Mouse (Mus musculus) gastrocnemius, adult 8-10 months (tissue): ENCODE data around the gene Fam69a. TPM values are rescaled to one million over a fixed set of nuclear protein-coding genes. Genes with fewer than 3 reads are reported as not detected.
"Not testable (repeated sequence)": the region's sequence is repeated elsewhere in the genome, so short reads cannot be mapped to it uniquely, and the experiment has no call there.

ENCODE experiments used
- DNase-seq, 2 experiments: peaks; one replicate each; pipeline ENCODE4 v3.0.0; 2022; ENCODE audit warnings: low spot score in 2 of 2
- total RNA-seq, 4 experiments: library from RNA; stranded (reverse); gene quantifications; 2 replicates each; pipeline ENCODE4 v1.2.4; 2022

The Fam69a gene
- total RNA-seq, 4 experiments from 2014 or later, result 29.3 to 38.2 (median 31.6) TPM

DNA sequence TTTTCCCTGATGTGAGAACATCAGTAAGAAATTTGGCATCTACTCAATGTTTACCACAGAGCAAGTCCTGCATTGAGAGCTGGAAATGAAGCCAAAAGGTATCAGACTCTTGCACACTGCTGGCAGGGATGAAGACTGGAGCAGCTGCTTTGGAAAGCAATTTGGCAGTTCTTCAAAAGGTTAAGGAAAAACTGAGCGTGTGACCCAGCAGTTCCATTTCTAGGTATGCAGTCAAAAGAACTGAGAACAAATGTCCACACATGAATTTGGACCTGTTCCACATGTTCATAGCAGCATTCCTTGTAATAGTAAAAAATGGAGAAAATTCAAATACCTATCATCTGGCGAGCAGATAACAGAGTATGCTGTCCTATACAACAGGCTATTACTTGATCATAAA, 39.3 kb downstream of the Fam69a start:
- DNase-seq, result peak; percentile 36 to 41

GRCm38 (mm10) chr5:107946475-107946874, 40.4 kb downstream of the Fam69a start:
- no peak for DNase-seq

DNA sequence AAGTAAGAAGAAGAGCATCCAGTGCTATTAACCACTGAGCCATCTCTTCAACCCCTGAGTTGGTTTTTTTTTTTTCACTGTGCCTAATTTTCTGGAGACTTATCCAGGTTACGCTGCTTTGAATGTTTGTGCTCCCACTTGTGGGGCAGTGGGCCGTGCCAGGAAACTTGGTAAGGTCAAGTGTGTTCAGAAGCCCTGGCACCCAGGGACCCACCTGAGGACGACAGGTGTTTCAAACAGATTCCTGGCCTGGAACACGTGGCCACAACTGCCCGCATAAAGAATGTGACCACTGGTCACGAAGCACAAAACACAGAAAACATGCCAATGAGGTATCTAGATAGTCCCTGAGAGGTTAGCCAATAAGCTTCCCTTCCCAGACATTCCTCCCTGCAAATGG, 43.4 kb downstream of the Fam69a start:
- DNase-seq, result no peak

DNA sequence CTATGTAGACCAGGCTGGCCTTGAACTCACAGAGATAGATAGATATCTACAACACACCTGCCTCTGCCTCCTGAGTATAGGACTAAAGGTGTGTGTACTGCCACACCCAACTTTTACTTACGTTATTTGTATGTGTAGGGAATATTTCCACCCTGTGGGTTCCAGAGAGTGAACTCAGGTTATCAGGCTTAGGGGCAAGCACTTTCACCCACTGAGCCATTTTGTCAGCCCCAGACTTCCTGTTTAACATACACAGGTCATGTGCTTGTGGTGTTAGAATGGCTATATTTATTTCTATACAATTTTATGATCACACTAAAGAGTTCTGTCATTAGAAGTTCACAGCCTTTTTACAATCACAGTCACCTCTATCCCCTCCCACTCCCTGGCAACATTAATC, 43.9 kb downstream of the Fam69a start:
- DNase-seq, result no peak

DNA sequence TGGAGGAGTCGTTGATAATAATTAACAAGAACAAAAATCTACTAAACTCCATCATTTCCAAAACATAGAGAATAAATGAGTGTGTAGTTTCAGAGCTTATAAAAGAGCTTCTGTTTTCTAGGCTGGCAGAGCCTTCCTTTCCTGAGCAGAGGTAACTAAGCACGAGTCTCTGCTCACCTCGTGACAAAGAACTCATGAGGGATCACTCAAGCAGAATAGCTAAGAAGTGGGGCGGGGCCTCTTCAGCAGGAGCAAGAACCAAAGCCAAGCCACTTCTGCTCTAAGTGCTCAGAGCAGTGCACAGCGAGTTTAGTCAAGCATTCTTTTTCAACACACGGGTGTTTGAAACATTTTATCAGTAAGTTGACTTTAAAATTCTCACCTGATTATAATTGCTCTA, 45.7 kb downstream of the Fam69a start:
- no peak for DNase-seq

- no peak for DNase-seq
Measured at GRCm38 (mm10) chr5:107939701-107940100, 47.2 kb downstream of the Fam69a start.

GRCm38 (mm10) chr5:107938886-107939285, 48.0 kb downstream of the Fam69a start:
- DNase-seq, result no peak

DNA sequence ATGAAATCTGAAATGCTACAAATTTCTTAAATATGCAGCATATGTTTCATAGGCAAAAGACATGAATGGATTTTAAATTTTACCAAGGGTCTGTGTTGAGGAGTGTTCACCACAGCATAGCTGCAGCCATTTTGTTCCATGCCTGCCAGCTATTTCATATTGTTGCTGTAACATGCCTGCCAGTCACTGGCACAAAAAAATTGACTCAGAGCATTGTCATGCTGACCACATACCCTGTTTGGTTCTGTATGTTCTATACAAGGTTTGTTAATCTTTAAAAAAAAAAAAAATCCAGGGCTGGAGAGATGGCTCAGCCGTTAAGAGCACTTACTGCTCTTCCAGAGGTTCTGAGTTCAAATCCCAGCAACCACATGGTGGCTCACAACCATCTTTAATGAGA, 48.4 kb downstream of the Fam69a start:
- not testable (repeated sequence) for DNase-seq

- no peak for DNase-seq
Measured at GRCm38 (mm10) chr5:107936625-107937389, 50.1 kb downstream of the Fam69a start.

DNA sequence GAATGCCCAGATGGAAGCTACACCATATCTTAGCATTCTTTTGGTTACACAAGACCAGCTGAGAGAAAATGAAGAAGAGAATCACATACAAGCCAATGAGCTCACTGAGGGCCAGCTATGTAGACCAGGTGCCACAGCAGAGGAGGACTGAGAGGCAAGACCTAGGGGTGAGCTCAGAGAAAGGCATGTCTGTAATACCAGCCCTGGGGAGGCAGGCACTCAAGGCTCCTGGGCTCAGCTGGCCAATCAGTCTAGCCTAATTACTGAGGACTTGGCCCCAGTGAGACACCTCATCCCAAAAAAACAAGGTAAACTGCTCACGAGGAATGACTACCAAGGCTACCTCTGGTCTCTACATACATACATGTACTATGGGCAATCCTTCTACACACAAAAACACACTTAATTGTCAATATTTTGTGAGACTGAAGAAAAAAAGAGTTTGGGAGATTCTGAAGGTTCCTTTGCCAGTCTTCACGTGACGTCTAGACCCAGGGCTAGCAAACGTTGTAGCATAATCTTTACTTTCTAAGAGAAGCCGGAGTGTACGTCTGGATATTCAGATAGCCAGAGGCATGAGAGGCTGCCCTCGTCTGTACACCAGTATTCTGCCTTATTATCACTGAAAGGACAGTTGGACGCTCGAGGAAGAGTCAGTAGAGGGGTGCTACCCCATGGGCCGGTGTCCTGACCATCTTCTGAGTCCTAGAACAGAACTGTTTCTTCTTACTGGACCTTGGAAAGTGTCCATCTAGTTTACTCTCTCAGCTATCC, 51.9 kb downstream of the Fam69a start:
- no peak for DNase-seq

GRCm38 (mm10) chr5:107933202-107933974, 53.5 kb downstream of the Fam69a start:
- DNase-seq, result no peak

DNA sequence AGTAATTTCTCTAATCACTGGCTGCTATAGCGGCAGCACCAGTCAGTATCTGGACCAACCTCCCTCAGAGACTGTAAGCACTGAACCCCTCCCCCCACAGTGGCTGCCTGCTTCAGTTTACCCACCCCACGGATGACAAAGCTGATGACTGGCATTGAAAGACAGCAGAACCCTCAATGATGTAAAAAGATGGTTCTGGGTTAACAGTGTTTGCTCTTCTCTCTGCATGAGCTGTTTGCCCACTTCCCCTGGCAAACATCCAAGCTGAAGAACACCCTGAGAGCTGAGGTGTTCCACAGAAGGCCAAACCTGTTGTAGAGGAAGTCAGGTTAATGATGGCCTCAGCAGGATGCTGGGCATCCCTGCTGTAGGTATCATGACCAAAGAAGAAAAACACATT, 54.3 kb downstream of the Fam69a start:
- DNase-seq, result no peak

DNA sequence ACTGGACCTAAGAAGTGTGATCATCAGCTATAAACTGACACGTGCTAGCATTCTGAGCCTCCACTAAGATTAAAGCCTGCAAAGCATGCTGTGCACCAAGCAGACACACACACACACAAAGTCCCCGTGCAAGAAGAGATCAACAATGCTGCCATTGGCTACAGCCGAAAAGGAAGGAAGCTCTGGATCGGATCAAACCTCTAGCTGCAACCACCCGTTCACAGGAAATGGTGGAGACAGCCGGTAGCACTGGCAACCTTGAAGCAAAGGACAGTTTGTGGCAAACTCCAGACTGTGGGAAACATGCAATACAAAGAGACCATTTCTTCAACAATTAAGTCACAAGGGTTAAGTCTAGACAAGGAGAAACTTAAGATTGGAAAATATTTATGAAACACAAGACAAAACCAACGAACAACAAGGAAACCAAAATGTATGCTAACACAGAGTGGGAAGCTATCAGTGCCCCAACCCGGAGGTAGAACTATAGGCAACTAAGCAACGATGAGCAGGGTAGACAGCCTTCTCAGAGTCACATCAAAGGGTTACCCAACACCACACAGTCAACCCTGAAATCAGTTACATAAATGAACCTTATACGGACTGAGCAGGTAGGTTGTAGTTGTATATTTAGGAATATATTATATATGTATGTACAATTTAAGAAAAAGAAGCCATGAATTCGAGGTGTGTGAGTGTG, 60.2 kb downstream of the Fam69a start:
- no peak for DNase-seq

GRCm38 (mm10) chr5:107924564-107924963, 62.3 kb downstream of the Fam69a start:
- no peak for DNase-seq

GRCm38 (mm10) chr5:107922836-107923235, 64.0 kb downstream of the Fam69a start:
- DNase-seq, result no peak

DNA sequence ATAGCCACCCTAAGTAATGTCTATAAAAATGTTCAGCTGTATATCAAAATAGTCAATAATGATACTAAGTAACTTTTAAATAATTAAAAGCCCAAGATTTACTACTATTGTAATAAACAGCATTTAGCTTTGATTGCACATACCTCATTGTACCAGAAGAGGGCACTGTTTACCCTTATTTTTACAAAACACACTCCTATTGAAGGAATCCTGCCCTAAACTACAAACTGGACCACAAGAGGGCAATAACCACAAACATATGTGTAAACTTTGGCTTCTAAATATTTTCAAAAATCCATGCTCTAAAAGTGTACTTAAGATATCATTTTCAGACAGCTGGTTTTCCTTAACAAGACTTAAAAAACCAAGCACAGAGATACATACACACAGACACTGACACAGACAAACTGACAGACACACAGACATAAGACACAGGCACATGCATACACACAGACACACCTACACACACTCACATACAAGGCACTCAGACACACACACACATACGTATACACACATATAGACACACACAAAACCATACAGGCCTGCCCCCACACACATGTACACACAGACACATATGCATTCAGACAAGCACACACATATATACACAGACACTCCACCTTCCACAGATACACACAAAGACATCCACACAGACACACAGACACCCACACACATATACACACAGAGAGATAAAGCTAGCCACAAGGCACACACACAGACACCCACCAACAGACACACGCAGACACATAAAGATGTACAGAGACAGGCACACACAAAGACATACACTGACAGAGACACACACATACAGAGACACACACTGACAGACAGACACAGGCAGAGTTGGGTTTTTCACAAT, 65.3 kb downstream of the Fam69a start:
- no peak for DNase-seq

DNA sequence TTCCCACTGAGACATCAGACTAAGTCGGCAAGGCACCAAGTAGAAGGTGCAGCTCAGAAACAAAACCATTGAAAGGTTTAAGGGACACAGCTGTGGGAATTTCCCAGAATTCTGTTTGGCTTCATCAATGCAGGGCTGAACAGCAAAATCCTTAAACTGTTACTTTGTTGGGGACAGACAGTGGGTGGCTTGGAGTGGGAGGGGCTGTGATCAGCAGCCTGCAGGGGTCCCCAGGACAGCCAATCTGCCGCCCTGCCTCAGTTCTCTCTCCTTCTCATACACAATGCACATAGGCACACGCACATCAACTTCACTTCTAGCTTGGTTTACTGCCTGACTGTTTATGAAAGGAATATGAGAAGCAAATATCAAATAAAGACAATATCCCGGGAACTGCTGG, 71.6 kb downstream of the Fam69a start:
- DNase-seq, result no peak

DNA sequence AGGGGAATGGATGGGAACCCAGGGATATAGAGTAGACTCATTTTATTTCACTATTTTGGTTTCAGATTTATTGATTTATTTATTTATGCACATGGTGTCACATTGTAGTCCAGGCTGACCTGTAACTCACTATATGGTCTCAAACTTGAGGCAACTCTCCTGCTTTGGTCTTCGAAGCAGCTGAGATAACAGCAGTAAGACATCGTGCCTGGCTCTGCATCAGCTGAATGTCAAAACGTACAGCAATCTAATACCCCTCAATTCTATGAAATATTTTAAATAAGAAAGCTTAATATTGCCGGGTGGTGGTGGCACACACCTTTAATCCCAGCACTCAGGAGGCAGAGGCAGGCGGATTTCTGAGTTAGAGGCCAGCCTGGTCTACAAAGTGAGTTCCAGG, 75.9 kb downstream of the Fam69a start:
- DNase-seq, result no peak

- DNase-seq, result no peak
Measured at GRCm38 (mm10) chr5:107910084-107910616, 76.7 kb downstream of the Fam69a start.

DNA sequence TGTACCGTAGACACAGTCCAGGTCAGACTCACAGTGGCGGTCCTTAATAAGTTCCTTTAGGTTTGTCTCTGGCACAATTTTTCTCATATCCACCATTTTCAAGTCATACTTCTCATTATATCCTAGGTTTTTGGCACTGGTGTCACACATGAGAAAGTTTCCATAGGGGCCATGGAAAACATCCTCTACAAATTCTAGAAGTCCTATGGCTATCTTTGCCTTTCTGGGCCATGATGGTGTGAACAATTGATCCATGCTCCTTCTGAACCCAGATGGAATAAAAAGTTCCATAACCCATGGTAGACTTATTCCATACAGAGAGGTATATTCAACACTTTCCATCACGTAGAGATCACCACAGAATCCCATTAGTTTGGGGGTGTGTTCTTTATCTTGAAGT, 77.2 kb downstream of the Fam69a start:
- no peak for DNase-seq
